Mouse (Mus musculus): ENCODE data around the gene Cnih1.

- TF ChIP-seq MAFK (IDR thresholded peaks at IDR 0.05; ENCODE audit: insufficient read depth, low read depth, low read length) (no peak), HCFC1 (IDR thresholded peaks at IDR 0.05; ENCODE audit: borderline replicate concordance, insufficient read depth, low read length) (no peak)
These were observed 44.4 kb upstream of the Cnih1 start for GRCm38 (mm10) chr14:46832354-46833272.

Measured in ES-E14 (cell line).